In the genomic region with DNA sequence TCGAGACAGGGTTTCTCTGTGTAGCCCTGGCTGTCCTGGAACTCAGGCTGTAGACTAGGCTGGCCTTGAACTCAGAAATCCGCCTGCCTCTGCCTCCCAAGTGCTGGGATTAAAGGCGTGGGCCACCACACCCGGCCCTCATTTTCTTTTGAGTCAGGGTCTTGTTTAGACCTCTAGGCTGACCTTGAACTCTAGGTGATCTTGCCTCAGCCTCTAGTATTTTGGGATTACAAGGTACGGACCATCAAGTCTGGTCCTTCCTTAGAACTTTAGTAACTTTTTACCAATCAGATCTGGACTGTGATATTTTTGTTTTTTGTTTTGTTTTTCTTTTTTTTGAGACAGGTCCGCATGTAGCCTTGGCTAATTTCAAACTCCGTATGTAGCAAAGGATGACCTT, we compare ENCODE assay signal across 8 mouse cellular contexts. TPM values are rescaled to one million over a fixed set of nuclear protein-coding genes. Genes with fewer than 3 reads are reported as not detected.
DNase-seq lines count a peak whose midpoint lies in the region; ATAC-seq and TF ChIP-seq lines count a peak whose summit lies in the region.

Gene Tmem191c, plus strand, starts transcription at position 357 of the 400 bp plus-strand sequence.

- H3K4me1 ChIP-seq in thymus, adult 2 months (replicated peaks; ENCODE audit: control insufficient read depth, insufficient read depth, low read length): peaks cover 16% of the 10 kb centered on the region
- peaks cover 27% of the 10 kb centered on the region for H3K4me1 ChIP-seq in neural tube, embryonic 15.5 days

- H3K9me3 ChIP-seq in neural tube, embryonic 15.5 days (replicated peaks): no peaks in the 10 kb centered on the region

- H3K9ac ChIP-seq in neural tube, embryonic 15.5 days (replicated peaks): peak within 1 kb of the TSS; percentile 70

- H3K36me3 ChIP-seq in thymus, adult 2 months (ENCODE audit: control insufficient read depth, insufficient read depth, low read length): no peaks in the 10 kb centered on the region
- H3K36me3 ChIP-seq in neural tube, embryonic 15.5 days: peaks cover 21% of the 10 kb centered on the region

- no peak for TF ChIP-seq POLR2A in thymus, adult 2 months (IDR thresholded peaks at IDR 0.05; ENCODE audit: control insufficient read depth, extremely low read depth, insufficient read depth, low read length, poor library complexity)

- H3K27me3 ChIP-seq in thymus, adult 2 months (ENCODE audit: control insufficient read depth, insufficient read depth, low read length): no peaks in the 10 kb centered on the region
- peaks cover 25% of the 10 kb centered on the region for H3K27me3 ChIP-seq in neural tube, embryonic 15.5 days (replicated peaks)

- TF ChIP-seq CTCF in thymus, adult 2 months (IDR thresholded peaks at IDR 0.05; ENCODE audit: borderline replicate concordance, control insufficient read depth, extremely low read depth, insufficient read depth, low read length, poor library complexity): no peak

- WGBS in thymus, adult 2 months: 64% methylated on average over 7 of the region's 7 CpGs
- WGBS in neural tube, embryonic 15.5 days: 65% methylated on average over 7 of the region's 7 CpGs

- H3K27ac ChIP-seq in thymus, adult 2 months (ENCODE audit: control insufficient read depth, insufficient read depth, low read length): peak within 1 kb of the TSS; percentile 60
- peak within 1 kb of the TSS; percentile 92 for H3K27ac ChIP-seq in neural tube, embryonic 15.5 days (replicated peaks)

- peak within 1 kb of the TSS; percentile 69 for H3K4me3 ChIP-seq in thymus, adult 2 months (ENCODE audit: control insufficient read depth, insufficient read depth, low read length)
- peak within 1 kb of the TSS; percentile 59 for H3K4me3 ChIP-seq in neural tube, embryonic 15.5 days (replicated peaks)

- no peak for ATAC-seq in neural tube, embryonic 15.5 days (ENCODE audit: low FRiP score)

- no peak for DNase-seq in frontal cortex, adult 2 months (ENCODE audit: extremely low spot score in 1 of 2, low spot score in 1 of 2)
- no peak for DNase-seq in frontal cortex, postnatal 14 days (ENCODE audit: low spot score in 2 of 2)
- no peak for DNase-seq in thymus, adult 2 months
- DNase-seq in thymus, postnatal 4 days: no peak
- no peak for DNase-seq in left cerebral cortex, postnatal 10 days (ENCODE audit: extremely low spot score in 1 of 2, low spot score in 2 of 2)
- DNase-seq in cerebellum, adult 11 months: no peak
- no peak for DNase-seq in kidney, adult 18-20 months

- intact Hi-C loops in left cerebral cortex, postnatal 10 days (cut with DNase I): loop anchor here (5.0 to 10.0 kb wide), 2 partner anchors 143 to 181 kb away; partner anchors contain the start of gene Sdf2l1

- peak within 1 kb of the TSS; percentile 92 for H3K4me2 ChIP-seq in neural tube, embryonic 15.5 days

RNA-seq across cellular contexts. Expression of gene Tmem191c, which starts in this region (rescaled TPM):
- 338 and 351 TPM in 2 replicates for polyA plus RNA-seq in frontal cortex, adult 2 months (2012; rRNA removed)
- 63.6 and 72.6 TPM in 2 replicates for polyA plus RNA-seq in thymus, adult 2 months (2012; rRNA removed)
- 100 to 1,000 TPM; 121 to 123 TPM for total RNA-seq in left cerebral cortex, postnatal 10 days (2021)
- 87.0 and 112 TPM in 2 replicates for polyA plus RNA-seq in neural tube, embryonic 15.5 days (2015; fragmentation: Nextera tagmentation; extraction: Ambion mirVana)
